Mouse (Mus musculus): ENCODE measurements around the gene Zp3. TPM values are rescaled to one million over a fixed set of nuclear protein-coding genes. Genes with fewer than 3 reads are reported as not detected.

Gene Zp3
- polyA plus RNA-seq, 1 experiment, result not detected

Other genes starting within 250 kb of the Zp3 start
- gene Tmem120a, start 235.7 kb upstream of the Zp3 start, polyA plus RNA-seq (2012; ENCODE audit: insufficient read depth, insufficient read length, missing spikeins), result 131 and 304 TPM in 2 replicates
- gene Styxl1, start 201.7 kb upstream of the Zp3 start, polyA plus RNA-seq (2012; ENCODE audit: insufficient read depth, insufficient read length, missing spikeins), result not detected in 2 replicates
- 1,985 and 2,008 TPM in 2 replicates for gene Mdh2, start 201.6 kb upstream of the Zp3 start, polyA plus RNA-seq (2012; ENCODE audit: insufficient read depth, insufficient read length, missing spikeins)
- gene Srrm3, start 173.2 kb upstream of the Zp3 start, polyA plus RNA-seq (2012; ENCODE audit: insufficient read depth, insufficient read length, missing spikeins), result not detected in 2 replicates
- 233 and 423 TPM in 2 replicates for gene Hspb1, start 92.2 kb upstream of the Zp3 start, polyA plus RNA-seq (2012; ENCODE audit: insufficient read depth, insufficient read length, missing spikeins)
- gene Ywhag, start 45.5 kb upstream of the Zp3 start, polyA plus RNA-seq (2012; ENCODE audit: insufficient read depth, insufficient read length, missing spikeins), result 499 and 545 TPM in 2 replicates
- 2.9 and 6.7 TPM in 2 replicates for gene Ssc4d, start 5.6 kb upstream of the Zp3 start, polyA plus RNA-seq (2012; ENCODE audit: insufficient read depth, insufficient read length, missing spikeins)
- 16.2 and 18.3 TPM in 2 replicates for gene Dtx2, start 14.7 kb downstream of the Zp3 start, polyA plus RNA-seq (2012; ENCODE audit: insufficient read depth, insufficient read length, missing spikeins)
- gene Upk3b, start 58.4 kb downstream of the Zp3 start, polyA plus RNA-seq (2012; ENCODE audit: insufficient read depth, insufficient read length, missing spikeins), result not detected in 2 replicates
- not detected in 2 replicates for gene Upk3bl, start 74.4 kb downstream of the Zp3 start, polyA plus RNA-seq (2012; ENCODE audit: insufficient read depth, insufficient read length, missing spikeins)
- gene Rasa4, start 103.8 kb downstream of the Zp3 start, polyA plus RNA-seq (2012; ENCODE audit: insufficient read depth, insufficient read length, missing spikeins), result 4.6 and 5.0 TPM in 2 replicates
- 85.8 and 91.5 TPM in 2 replicates for gene Polr2j, start 136.5 kb downstream of the Zp3 start, polyA plus RNA-seq (2012; ENCODE audit: insufficient read depth, insufficient read length, missing spikeins)
- gene Lrwd1, start 156.0 kb downstream of the Zp3 start, polyA plus RNA-seq (2012; ENCODE audit: insufficient read depth, insufficient read length, missing spikeins), result 1.9 and 4.2 TPM in 2 replicates
- gene Alkbh4, start 156.0 kb downstream of the Zp3 start, polyA plus RNA-seq (2012; ENCODE audit: insufficient read depth, insufficient read length, missing spikeins), result 3.8 and 4.3 TPM in 2 replicates
- gene Orai2, start 190.6 kb downstream of the Zp3 start, polyA plus RNA-seq (2012; ENCODE audit: insufficient read depth, insufficient read length, missing spikeins), result 0.52 and 1.7 TPM in 2 replicates
- 38.5 and 40.6 TPM in 2 replicates for gene Prkrip1, start 218.9 kb downstream of the Zp3 start, polyA plus RNA-seq (2012; ENCODE audit: insufficient read depth, insufficient read length, missing spikeins)

Data from brown adipose tissue, adult 24 weeks (tissue).